Mouse (Mus musculus): ENCODE measurements around the gene Olfr617. TPM values are rescaled to one million over a fixed set of nuclear protein-coding genes. Genes with fewer than 3 reads are reported as not detected.
"Not testable (repeated sequence)": the region's sequence is repeated elsewhere in the genome, so short reads cannot be mapped to it uniquely, and the experiment has no call there.

Olfr617 gene
- polyA plus RNA-seq (2012; rRNA removed), result not detected in 2 replicates

DNA sequence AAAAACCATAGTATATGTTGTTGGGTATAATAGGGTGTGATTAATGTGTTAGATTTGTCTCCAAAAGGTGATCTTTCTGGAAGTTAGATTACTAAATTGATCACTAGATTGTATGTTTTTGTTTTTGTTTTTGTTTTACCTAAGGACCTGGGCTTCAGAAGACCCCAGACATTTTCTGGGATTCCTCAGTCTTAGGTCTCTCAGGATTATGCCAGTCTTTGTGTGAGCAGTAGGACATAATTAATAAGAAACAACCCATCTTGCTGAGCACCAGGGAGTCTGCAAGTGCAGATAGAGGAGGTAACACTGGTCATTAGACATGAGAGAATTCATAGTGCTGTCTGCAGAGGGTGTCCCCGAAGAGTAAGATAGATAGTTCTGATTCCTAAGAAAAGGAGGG, at the start of gene Olfr617:
Olfr617 (plus strand) TSS at position 301 of the 400 bp plus-strand sequence.
- no peak for TF ChIP-seq CTCF (IDR thresholded peaks at IDR 0.05; ENCODE audit: borderline replicate concordance, extremely low read depth, insufficient read depth, insufficient read length)
- no peak for TF ChIP-seq POLR2A (IDR thresholded peaks at IDR 0.05; ENCODE audit: borderline replicate concordance, extremely low read depth, insufficient read depth, insufficient read length, poor library complexity, severe bottlenecking)
- DNase-seq (ENCODE audit: low read depth), result no peak

DNA sequence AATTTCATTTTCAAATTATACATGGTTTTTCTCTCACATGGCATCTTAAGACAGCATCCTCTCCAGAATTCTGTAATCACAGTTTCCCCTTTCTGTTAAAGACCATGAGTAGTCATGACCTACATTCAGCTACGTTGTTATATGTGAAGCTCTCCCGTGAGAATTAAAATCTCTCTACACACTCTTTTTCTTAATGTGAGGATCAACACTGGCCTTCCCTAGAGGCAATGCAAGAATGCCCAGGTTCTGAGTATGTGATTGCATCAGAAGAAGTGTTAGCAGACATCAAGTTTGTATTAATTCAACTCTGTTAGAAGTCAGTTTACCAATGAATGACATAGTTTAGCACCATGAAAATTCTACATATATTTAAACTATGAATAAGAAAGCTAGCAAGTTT, 30.2 kb upstream of the Olfr617 start, which contains the start of gene Olfr612:
Olfr612 (minus strand) TSS at position 101 of the 400 bp plus-strand sequence.
- DNase-seq (ENCODE audit: low read depth), result not testable (repeated sequence)

DNA sequence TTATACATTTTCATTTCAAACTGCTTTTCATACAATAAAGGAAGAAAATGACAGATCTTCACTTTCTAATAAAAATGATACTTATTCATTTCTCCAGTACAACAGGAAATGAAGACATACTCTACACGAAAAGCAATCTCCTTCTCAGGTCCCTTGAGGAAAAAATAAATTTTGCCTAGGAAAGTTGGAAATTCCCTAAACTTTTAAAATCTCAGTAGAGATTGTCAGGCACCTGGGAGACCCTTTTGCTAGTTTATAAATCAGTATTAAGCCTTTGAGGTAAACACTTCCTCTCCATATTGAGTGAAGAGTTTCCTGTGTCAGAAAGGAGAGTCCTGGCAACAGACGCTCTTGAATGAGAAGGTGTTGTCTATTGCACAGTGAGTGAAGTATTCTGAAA, 25.1 kb upstream of the Olfr617 start, which contains the start of gene Olfr613:
Olfr613 (plus strand) TSS at position 301 of the 400 bp plus-strand sequence.
- DNase-seq (ENCODE audit: low read depth), result no peak
- TF ChIP-seq CTCF (IDR thresholded peaks at IDR 0.05; ENCODE audit: borderline replicate concordance, extremely low read depth, insufficient read depth, insufficient read length) (no peak), POLR2A (IDR thresholded peaks at IDR 0.05; ENCODE audit: borderline replicate concordance, extremely low read depth, insufficient read depth, insufficient read length, poor library complexity, severe bottlenecking) (no peak)

DNA sequence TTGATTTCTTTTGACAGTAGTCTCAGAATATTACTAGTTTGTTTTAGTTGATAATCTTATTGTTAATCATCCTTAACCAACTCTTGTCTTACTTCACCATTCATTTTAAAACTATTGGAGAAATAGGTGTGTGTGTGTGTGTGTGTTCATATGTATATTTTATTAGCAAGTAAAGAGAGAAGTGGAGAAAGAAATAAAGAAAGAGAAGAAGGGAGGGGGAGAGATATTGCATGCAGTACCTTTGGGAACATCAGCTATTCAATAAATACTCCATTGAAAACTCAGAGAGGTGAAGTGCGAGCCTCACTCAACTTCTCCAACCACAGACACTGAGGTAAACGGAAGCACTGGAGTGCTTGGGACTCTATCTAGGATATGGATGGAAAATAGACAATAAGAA, 17.1 kb upstream of the Olfr617 start, which contains the start of gene Olfr615:
Olfr615 (plus strand) TSS at position 301 of the 400 bp plus-strand sequence.
- no peak for DNase-seq (ENCODE audit: low read depth)
- no peak for TF ChIP-seq POLR2A (IDR thresholded peaks at IDR 0.05; ENCODE audit: borderline replicate concordance, extremely low read depth, insufficient read depth, insufficient read length, poor library complexity, severe bottlenecking)
- no peak for TF ChIP-seq CTCF (IDR thresholded peaks at IDR 0.05; ENCODE audit: borderline replicate concordance, extremely low read depth, insufficient read depth, insufficient read length)

DNA sequence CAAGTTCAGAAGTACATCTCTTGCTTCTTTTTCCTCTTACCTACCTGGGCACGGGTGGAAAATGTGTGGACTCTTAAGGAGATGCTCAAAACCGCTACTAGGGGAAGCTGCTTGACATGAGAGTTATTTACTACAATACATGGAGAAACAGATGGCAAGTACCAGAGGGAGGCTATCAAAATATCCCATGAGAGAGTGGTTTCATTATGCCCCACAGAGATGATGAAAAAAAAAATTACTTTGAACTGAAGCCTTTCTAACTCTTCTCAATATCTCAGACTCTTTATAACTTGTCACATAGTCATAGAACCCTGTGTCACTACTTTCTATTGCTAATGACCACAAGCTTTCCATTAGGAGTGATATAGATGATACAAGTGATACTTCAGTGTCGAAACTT, 3.8 kb upstream of the Olfr617 start, which contains the start of gene Olfr616:
Olfr616 (minus strand) TSS at position 101 of the 400 bp plus-strand sequence.
- no peak for DNase-seq (ENCODE audit: low read depth)

DNA sequence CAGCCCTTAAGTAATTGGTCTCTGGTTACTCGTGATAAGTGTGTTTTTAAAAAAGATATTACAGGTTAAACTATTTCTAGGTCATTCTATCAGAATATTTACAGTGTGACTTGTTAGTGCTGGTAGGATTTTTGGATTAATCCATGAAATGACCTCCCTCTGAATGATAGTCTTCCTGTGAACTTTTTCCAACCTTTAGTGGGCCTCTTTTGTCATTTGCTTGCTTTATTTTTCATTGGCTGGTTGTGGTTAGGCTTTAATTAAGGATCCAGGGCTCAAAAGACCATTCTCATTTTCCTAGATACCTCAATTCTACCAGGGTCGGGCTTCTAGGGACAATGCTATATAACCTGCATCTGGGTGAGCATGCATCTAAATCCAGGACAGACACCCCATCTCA, 16.9 kb downstream of the Olfr617 start, which contains the start of gene Olfr618:
Olfr618 (plus strand) TSS at position 301 of the 400 bp plus-strand sequence.
- no peak for DNase-seq (ENCODE audit: low read depth)

More for the DNA sequence above, 3.8 kb upstream of the Olfr617 start, which contains the start of gene Olfr616:
- no peak for TF ChIP-seq CTCF (IDR thresholded peaks at IDR 0.05; ENCODE audit: borderline replicate concordance, extremely low read depth, insufficient read depth, insufficient read length)
- no peak for TF ChIP-seq POLR2A (IDR thresholded peaks at IDR 0.05; ENCODE audit: borderline replicate concordance, extremely low read depth, insufficient read depth, insufficient read length, poor library complexity, severe bottlenecking)

DNA sequence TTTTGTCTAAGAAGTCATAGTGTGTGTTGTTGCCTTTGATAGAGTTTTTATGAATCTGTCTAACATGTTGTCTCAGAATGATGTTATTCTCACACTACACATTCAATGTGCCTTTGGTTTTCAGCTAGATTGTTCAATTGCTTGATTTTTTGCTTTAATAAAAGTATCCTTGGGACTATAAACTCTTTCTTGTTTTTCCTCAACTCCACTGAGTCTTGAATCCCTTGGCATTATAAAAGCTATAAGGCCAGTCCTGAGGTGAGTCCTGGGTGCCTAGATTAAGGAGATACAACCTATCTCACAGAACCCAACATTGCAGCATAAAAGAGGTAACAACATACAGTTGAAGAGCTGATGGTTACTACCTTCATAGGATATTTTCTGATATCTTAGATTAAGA, 27.4 kb downstream of the Olfr617 start, which contains the start of gene Olfr619:
Olfr619 (plus strand) TSS at position 301 of the 400 bp plus-strand sequence.
- no peak for DNase-seq (ENCODE audit: low read depth)
- no peak for TF ChIP-seq POLR2A (IDR thresholded peaks at IDR 0.05; ENCODE audit: borderline replicate concordance, extremely low read depth, insufficient read depth, insufficient read length, poor library complexity, severe bottlenecking)
- TF ChIP-seq CTCF (IDR thresholded peaks at IDR 0.05; ENCODE audit: borderline replicate concordance, extremely low read depth, insufficient read depth, insufficient read length), result no peak

More for the DNA sequence above, 16.9 kb downstream of the Olfr617 start, which contains the start of gene Olfr618:
- TF ChIP-seq POLR2A (IDR thresholded peaks at IDR 0.05; ENCODE audit: borderline replicate concordance, extremely low read depth, insufficient read depth, insufficient read length, poor library complexity, severe bottlenecking), result no peak
- TF ChIP-seq CTCF (IDR thresholded peaks at IDR 0.05; ENCODE audit: borderline replicate concordance, extremely low read depth, insufficient read depth, insufficient read length), result no peak

DNA sequence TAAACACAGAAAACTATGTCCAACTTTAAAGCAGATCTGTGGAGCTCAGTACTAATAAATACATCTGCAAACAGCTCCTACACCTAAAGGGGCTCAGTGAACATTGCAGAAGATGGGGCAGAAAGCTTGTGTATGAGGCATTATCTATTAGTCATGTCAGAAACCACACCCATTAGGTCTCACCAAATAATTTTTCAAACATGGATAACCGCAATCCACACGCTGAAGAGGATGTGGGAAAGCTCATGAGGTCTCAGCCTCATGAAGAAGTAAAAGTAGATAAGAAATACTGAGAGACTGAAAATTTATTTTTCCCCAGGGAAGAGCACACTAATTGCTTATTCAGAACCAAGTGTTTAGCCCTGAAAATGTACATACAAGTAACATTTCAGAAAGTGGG, 34.6 kb downstream of the Olfr617 start:
- no peak for TF ChIP-seq POLR2A (IDR thresholded peaks at IDR 0.05; ENCODE audit: borderline replicate concordance, extremely low read depth, insufficient read depth, insufficient read length, poor library complexity, severe bottlenecking)
- TF ChIP-seq CTCF (IDR thresholded peaks at IDR 0.05; ENCODE audit: borderline replicate concordance, extremely low read depth, insufficient read depth, insufficient read length), result no peak
- DNase-seq (ENCODE audit: low read depth), result no peak

DNA sequence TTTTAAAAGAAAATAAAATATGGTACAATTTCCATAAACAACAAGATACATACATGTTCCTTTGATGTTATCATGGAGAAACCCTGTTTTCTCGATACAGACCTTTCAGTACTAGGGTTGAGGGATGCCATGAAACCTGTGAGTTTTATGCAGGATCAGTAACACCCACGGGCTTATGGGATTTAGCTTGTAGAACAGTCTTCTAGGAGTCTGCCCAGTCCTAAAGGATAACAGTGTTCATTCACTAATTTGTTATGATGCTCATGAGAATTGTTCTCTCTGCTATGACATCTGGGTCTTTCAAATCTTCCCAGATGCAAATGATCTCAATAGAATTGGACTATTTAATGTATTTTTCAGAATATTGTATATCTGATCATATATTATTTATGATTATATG, 39.6 kb downstream of the Olfr617 start, which contains the start of gene Olfr620:
Olfr620 (minus strand) TSS at position 101 of the 400 bp plus-strand sequence.
- DNase-seq (ENCODE audit: low read depth), result no peak
- TF ChIP-seq POLR2A (IDR thresholded peaks at IDR 0.05; ENCODE audit: borderline replicate concordance, extremely low read depth, insufficient read depth, insufficient read length, poor library complexity, severe bottlenecking) (no peak), CTCF (IDR thresholded peaks at IDR 0.05; ENCODE audit: borderline replicate concordance, extremely low read depth, insufficient read depth, insufficient read length) (no peak)

Other genes starting within 250 kb of the Olfr617 start
- not detected in 2 replicates for gene Olfr598, start 249.5 kb upstream of the Olfr617 start, polyA plus RNA-seq (2012; rRNA removed)
- gene Olfr599, start 237.1 kb upstream of the Olfr617 start, polyA plus RNA-seq (2012; rRNA removed), result not detected in 2 replicates
- gene Olfr600, start 223.4 kb upstream of the Olfr617 start, polyA plus RNA-seq (2012; rRNA removed), result not detected in 2 replicates
- gene Olfr601, start 210.4 kb upstream of the Olfr617 start, polyA plus RNA-seq (2012; rRNA removed), result not detected in 2 replicates
- gene Olfr603, start 186.9 kb upstream of the Olfr617 start, polyA plus RNA-seq (2012; rRNA removed), result not detected in 2 replicates
- gene Usp17lc, start 158.0 kb upstream of the Olfr617 start, polyA plus RNA-seq (2012; rRNA removed), result not detected in 2 replicates
- not detected in 2 replicates for gene Olfr605, start 127.6 kb upstream of the Olfr617 start, polyA plus RNA-seq (2012; rRNA removed)
- not detected in 2 replicates for gene Olfr606, start 124.0 kb upstream of the Olfr617 start, polyA plus RNA-seq (2012; rRNA removed)
- not detected in 2 replicates for gene Olfr607, start 108.9 kb upstream of the Olfr617 start, polyA plus RNA-seq (2012; rRNA removed)
- not detected in 2 replicates for gene Olfr608, start 103.2 kb upstream of the Olfr617 start, polyA plus RNA-seq (2012; rRNA removed)
- not detected in 2 replicates for gene Olfr609, start 75.0 kb upstream of the Olfr617 start, polyA plus RNA-seq (2012; rRNA removed)
- gene Olfr610, start 60.9 kb upstream of the Olfr617 start, polyA plus RNA-seq (2012; rRNA removed), result not detected in 2 replicates
- not detected in 2 replicates for gene Olfr611, start 52.2 kb upstream of the Olfr617 start, polyA plus RNA-seq (2012; rRNA removed)
- not detected in 2 replicates for gene Olfr612, start 30.3 kb upstream of the Olfr617 start, polyA plus RNA-seq (2012; rRNA removed)
- not detected in 2 replicates for gene Olfr613, start 25.0 kb upstream of the Olfr617 start, polyA plus RNA-seq (2012; rRNA removed)
- not detected in 2 replicates for gene Olfr615, start 17.0 kb upstream of the Olfr617 start, polyA plus RNA-seq (2012; rRNA removed)
- gene Olfr616, start 3.9 kb upstream of the Olfr617 start, polyA plus RNA-seq (2012; rRNA removed), result not detected in 2 replicates
- 0.05 TPM in 1 of 2 replicates, not detected in the other for gene Olfr618, start 17.0 kb downstream of the Olfr617 start, polyA plus RNA-seq (2012; rRNA removed)
- gene Olfr619, start 27.5 kb downstream of the Olfr617 start, polyA plus RNA-seq (2012; rRNA removed), result not detected in 2 replicates
- gene Olfr620, start 39.5 kb downstream of the Olfr617 start, polyA plus RNA-seq (2012; rRNA removed), result not detected in 2 replicates
- not detected in 2 replicates for gene Olfr622, start 69.6 kb downstream of the Olfr617 start, polyA plus RNA-seq (2012; rRNA removed)
- not detected in 2 replicates for gene Olfr623, start 90.6 kb downstream of the Olfr617 start, polyA plus RNA-seq (2012; rRNA removed)
- 0.01 TPM in 1 of 2 replicates, not detected in the other for gene Olfr624, start 98.1 kb downstream of the Olfr617 start, polyA plus RNA-seq (2012; rRNA removed)
- gene Olfr625-ps1, start 109.7 kb downstream of the Olfr617 start, polyA plus RNA-seq (2012; rRNA removed), result not detected in 2 replicates
- not detected in 2 replicates for gene Olfr243, start 141.6 kb downstream of the Olfr617 start, polyA plus RNA-seq (2012; rRNA removed)
- gene Olfr628, start 157.3 kb downstream of the Olfr617 start, polyA plus RNA-seq (2012; rRNA removed), result not detected in 2 replicates
- gene Olfr629, start 171.9 kb downstream of the Olfr617 start, polyA plus RNA-seq (2012; rRNA removed), result not detected in 2 replicates
- gene Olfr630, start 184.3 kb downstream of the Olfr617 start, polyA plus RNA-seq (2012; rRNA removed), result not detected in 2 replicates
- not detected in 2 replicates for gene Olfr69, start 198.5 kb downstream of the Olfr617 start, polyA plus RNA-seq (2012; rRNA removed)
- not detected in 2 replicates for gene Olfr68, start 206.6 kb downstream of the Olfr617 start, polyA plus RNA-seq (2012; rRNA removed)
- not detected in 2 replicates for gene Olfr67, start 218.8 kb downstream of the Olfr617 start, polyA plus RNA-seq (2012; rRNA removed)
- gene Hbb-bt, start 240.9 kb downstream of the Olfr617 start, polyA plus RNA-seq (2012; rRNA removed), result 1,200 and 1,643 TPM in 2 replicates

All from brain, embryonic 14.5 days (tissue).